Mouse (Mus musculus): ENCODE data around the gene Anp32a. TPM values are rescaled to one million over a fixed set of nuclear protein-coding genes. Genes with fewer than 3 reads are reported as not detected.

Anp32a gene
- polyA plus RNA-seq, 1 experiment, result 100.0 TPM

DNA sequence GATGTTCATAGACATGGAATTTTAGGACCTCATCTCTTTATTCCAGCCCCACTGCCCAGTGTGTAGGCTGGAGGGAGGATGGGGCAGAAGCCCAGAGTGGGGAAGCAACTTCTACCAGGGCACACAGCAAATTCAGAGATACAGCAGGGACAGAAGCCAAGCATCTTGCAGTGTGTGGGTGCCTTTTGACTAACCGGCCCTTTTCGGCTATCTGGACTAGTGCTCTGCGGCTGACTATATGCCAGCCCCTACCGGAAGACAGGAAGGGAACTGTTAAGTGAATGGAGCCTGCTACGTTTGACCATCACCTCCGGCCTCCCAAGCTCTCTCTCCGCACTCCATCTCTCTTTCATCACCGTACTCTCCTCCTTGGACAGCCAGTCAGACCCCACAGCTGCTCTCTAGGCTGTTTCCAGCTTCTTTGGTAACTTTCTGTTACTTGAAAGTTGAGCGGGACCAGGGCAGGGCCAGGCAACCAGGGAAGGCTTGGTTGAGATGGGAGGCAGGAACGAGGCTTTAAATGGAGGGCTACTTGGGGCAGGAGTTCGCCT is 21.8 kb downstream of the Anp32a start:
- peaks cover 93% of the 10 kb centered on the region for H3K79me2 ChIP-seq (ENCODE audit: control insufficient read depth, insufficient read depth)
- no peaks in the 10 kb centered on the region for H3K27me3 ChIP-seq (ENCODE audit: control insufficient read depth, insufficient read depth, insufficient read length)
- H3ac ChIP-seq (ENCODE audit: control insufficient read depth, insufficient read length, low read depth), result no peak overlapping the region
- TF ChIP-seq CEBPB (IDR thresholded peaks at IDR 0.05; ENCODE audit: low read depth) (no peak), MAX (IDR thresholded peaks at IDR 0.05) (no peak), CTCF (IDR thresholded peaks at IDR 0.05; ENCODE audit: control insufficient read depth, insufficient read depth, insufficient read length) (no peak), USF1 (IDR thresholded peaks at IDR 0.05; ENCODE audit: low read depth) (no peak), MYOD1 (IDR thresholded peaks at IDR 0.05; ENCODE audit: control insufficient read depth, insufficient read length, low read depth) (no peak), MYOG (IDR thresholded peaks at IDR 0.05; ENCODE audit: control insufficient read depth, extremely low read depth, insufficient read length) (no peak), FOSL1 (IDR thresholded peaks at IDR 0.05; ENCODE audit: insufficient read depth, low read length, poor library complexity, severe bottlenecking) (no peak)
- peaks cover 3% of the 10 kb centered on the region for H3K36me3 ChIP-seq (ENCODE audit: control insufficient read depth, insufficient read depth)
- H3K79me3 ChIP-seq (ENCODE audit: low read depth), result peaks cover 65% of the 10 kb centered on the region
- no peak overlapping the region for H3K4me3 ChIP-seq (ENCODE audit: insufficient read depth, poor library complexity, severe bottlenecking)

DNA sequence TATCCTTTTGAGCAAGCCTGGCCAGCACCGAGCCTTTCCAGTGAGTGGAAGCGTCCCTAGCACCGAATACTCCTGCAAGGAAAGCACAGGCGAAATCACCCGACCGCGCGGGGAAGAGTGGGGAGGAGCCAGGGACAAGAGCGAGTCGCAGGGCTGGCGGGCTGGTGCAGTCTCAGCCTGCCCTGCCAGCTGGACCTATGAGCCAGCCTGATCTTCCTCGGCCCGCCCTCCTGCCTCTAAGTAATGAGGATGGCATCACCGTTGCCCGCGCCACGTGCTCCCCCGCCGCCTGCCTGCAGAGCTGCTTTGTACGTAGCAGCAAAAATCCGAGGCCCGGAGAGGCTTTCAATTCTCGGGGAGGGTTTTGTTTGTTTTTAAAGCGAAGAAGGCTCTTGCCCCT is 22.5 kb downstream of the Anp32a start:
- Histone ChIP-seq H3K4me3 (ENCODE audit: insufficient read depth, poor library complexity, severe bottlenecking) (no peak overlapping the region), H3K27me3 (ENCODE audit: control insufficient read depth, insufficient read depth, insufficient read length) (no peaks in the 10 kb centered on the region), H3K79me2 (ENCODE audit: control insufficient read depth, insufficient read depth) (peaks cover 93% of the 10 kb centered on the region), H3K79me3 (ENCODE audit: low read depth) (peaks cover 64% of the 10 kb centered on the region), H3ac (ENCODE audit: control insufficient read depth, insufficient read length, low read depth) (no peak overlapping the region), H3K36me3 (ENCODE audit: control insufficient read depth, insufficient read depth) (no peaks in the 10 kb centered on the region)
- TF ChIP-seq MAX (IDR thresholded peaks at IDR 0.05) (peak; percentile 97), MYOG (IDR thresholded peaks at IDR 0.05; ENCODE audit: control insufficient read depth, extremely low read depth, insufficient read length) (no peak), USF1 (IDR thresholded peaks at IDR 0.05; ENCODE audit: low read depth) (peak; percentile 76), CTCF (IDR thresholded peaks at IDR 0.05; ENCODE audit: control insufficient read depth, insufficient read depth, insufficient read length) (no peak)

- Histone ChIP-seq H3K4me3 (ENCODE audit: insufficient read depth, poor library complexity, severe bottlenecking) (no peak overlapping the region), H3ac (ENCODE audit: control insufficient read depth, insufficient read length, low read depth) (no peak overlapping the region), H3K36me3 (ENCODE audit: control insufficient read depth, insufficient read depth) (no peaks in the 10 kb centered on the region), H3K27me3 (ENCODE audit: control insufficient read depth, insufficient read depth, insufficient read length) (no peaks in the 10 kb centered on the region), H3K79me3 (ENCODE audit: low read depth) (peaks cover 62% of the 10 kb centered on the region), H3K79me2 (ENCODE audit: control insufficient read depth, insufficient read depth) (peaks cover 93% of the 10 kb centered on the region)
- TF ChIP-seq CEBPB (IDR thresholded peaks at IDR 0.05; ENCODE audit: low read depth), result no peak
- no peak for TF ChIP-seq USF1 (IDR thresholded peaks at IDR 0.05; ENCODE audit: low read depth)
- TF ChIP-seq FOSL1 (IDR thresholded peaks at IDR 0.05; ENCODE audit: insufficient read depth, low read length, poor library complexity, severe bottlenecking), result no peak
- TF ChIP-seq MYOD1 (IDR thresholded peaks at IDR 0.05; ENCODE audit: control insufficient read depth, insufficient read length, low read depth), result no peak
Observed at GRCm38 (mm10) chr9:62364216-62364615, 23.1 kb downstream of the Anp32a start.

GRCm38 (mm10) chr9:62364831-62365230 is 23.7 kb downstream of the Anp32a start:
- Histone ChIP-seq H3K36me3 (ENCODE audit: control insufficient read depth, insufficient read depth) (no peaks in the 10 kb centered on the region), H3K79me2 (ENCODE audit: control insufficient read depth, insufficient read depth) (peaks cover 93% of the 10 kb centered on the region), H3K27me3 (ENCODE audit: control insufficient read depth, insufficient read depth, insufficient read length) (no peaks in the 10 kb centered on the region), H3K79me3 (ENCODE audit: low read depth) (peaks cover 61% of the 10 kb centered on the region), H3ac (ENCODE audit: control insufficient read depth, insufficient read length, low read depth) (peak overlapping the region; percentile 35), H3K4me3 (ENCODE audit: insufficient read depth, poor library complexity, severe bottlenecking) (no peak overlapping the region)
- no peak for TF ChIP-seq FOSL1 (IDR thresholded peaks at IDR 0.05; ENCODE audit: insufficient read depth, low read length, poor library complexity, severe bottlenecking)
- no peak for TF ChIP-seq MYOD1 (IDR thresholded peaks at IDR 0.05; ENCODE audit: control insufficient read depth, insufficient read length, low read depth)
- no peak for TF ChIP-seq CEBPB (IDR thresholded peaks at IDR 0.05; ENCODE audit: low read depth)
- no peak for TF ChIP-seq CTCF (IDR thresholded peaks at IDR 0.05; ENCODE audit: control insufficient read depth, insufficient read depth, insufficient read length)
- no peak for TF ChIP-seq MYOG (IDR thresholded peaks at IDR 0.05; ENCODE audit: control insufficient read depth, extremely low read depth, insufficient read length)
- TF ChIP-seq USF1 (IDR thresholded peaks at IDR 0.05; ENCODE audit: low read depth), result no peak
- no peak for TF ChIP-seq MAX (IDR thresholded peaks at IDR 0.05)

GRCm38 (mm10) chr9:62365326-62366080 is 24.4 kb downstream of the Anp32a start:
- TF ChIP-seq MYOD1 (IDR thresholded peaks at IDR 0.05; ENCODE audit: control insufficient read depth, insufficient read length, low read depth), result no peak
- TF ChIP-seq MAX (IDR thresholded peaks at IDR 0.05), result no peak
- no peak for TF ChIP-seq CTCF (IDR thresholded peaks at IDR 0.05; ENCODE audit: control insufficient read depth, insufficient read depth, insufficient read length)
- TF ChIP-seq FOSL1 (IDR thresholded peaks at IDR 0.05; ENCODE audit: insufficient read depth, low read length, poor library complexity, severe bottlenecking), result no peak
- TF ChIP-seq CEBPB (IDR thresholded peaks at IDR 0.05; ENCODE audit: low read depth), result no peak

More at GRCm38 (mm10) chr9:62365326-62366080, 24.4 kb downstream of the Anp32a start:
- Histone ChIP-seq H3ac (ENCODE audit: control insufficient read depth, insufficient read length, low read depth) (no peak overlapping the region), H3K79me3 (ENCODE audit: low read depth) (peaks cover 59% of the 10 kb centered on the region), H3K27me3 (ENCODE audit: control insufficient read depth, insufficient read depth, insufficient read length) (no peaks in the 10 kb centered on the region), H3K4me3 (ENCODE audit: insufficient read depth, poor library complexity, severe bottlenecking) (no peak overlapping the region), H3K79me2 (ENCODE audit: control insufficient read depth, insufficient read depth) (peaks cover 93% of the 10 kb centered on the region), H3K36me3 (ENCODE audit: control insufficient read depth, insufficient read depth) (no peaks in the 10 kb centered on the region)

Data from C2C12 (cell line).